Mouse (Mus musculus) urinary bladder, postnatal 36 days (tissue): Measurements from ENCODE around the gene Prmt8.
A peak's percentile ranks its signal among the peaks of the same experiment; 100 is the strongest.

Experiments used
- DNase-seq, 2 experiments: peaks; one replicate each; pipeline ENCODE4 v3.0.0; 2022; ENCODE audit warnings: low spot score in 2 of 2, mixed read lengths in 1 of 2

The Prmt8 gene

GRCm38 (mm10) chr6:127769275-127770156, at the start of gene Prmt8:
Gene Prmt8, minus strand, starts transcription at chr6:127769472.
- DNase-seq, result no peak

- DNase-seq, result no peak
These were observed 33.9 kb upstream of the Prmt8 start for GRCm38 (mm10) chr6:127803046-127803729.

- no peak for DNase-seq
These were observed 32.9 kb upstream of the Prmt8 start for GRCm38 (mm10) chr6:127802211-127802610.

GRCm38 (mm10) chr6:127790023-127790422, 20.8 kb upstream of the Prmt8 start:
- peak in 1 of 2 experiments; percentile 16 for DNase-seq

- no peak for DNase-seq
These were observed 1.5 kb upstream of the Prmt8 start for GRCm38 (mm10) chr6:127770806-127771205.

GRCm38 (mm10) chr6:127768621-127769274, 524 bp downstream of the Prmt8 start:
- DNase-seq, result no peak

GRCm38 (mm10) chr6:127767706-127768493, 1.4 kb downstream of the Prmt8 start:
- DNase-seq, result peak; percentile 28 to 34

GRCm38 (mm10) chr6:127767201-127767705, 2.0 kb downstream of the Prmt8 start:
- no peak for DNase-seq

GRCm38 (mm10) chr6:127766641-127767200, 2.6 kb downstream of the Prmt8 start:
- DNase-seq, result no peak

GRCm38 (mm10) chr6:127766041-127766604, 3.1 kb downstream of the Prmt8 start:
- DNase-seq, result no peak

- no peak for DNase-seq
These were observed 3.7 kb downstream of the Prmt8 start for GRCm38 (mm10) chr6:127765573-127765972.

GRCm38 (mm10) chr6:127758264-127758663, 11.0 kb downstream of the Prmt8 start:
- no peak for DNase-seq

GRCm38 (mm10) chr6:127757667-127758167, 11.6 kb downstream of the Prmt8 start:
- DNase-seq, result no peak

- DNase-seq, result no peak
These were observed 12.4 kb downstream of the Prmt8 start for GRCm38 (mm10) chr6:127756856-127757255.

GRCm38 (mm10) chr6:127753228-127753627, 16.0 kb downstream of the Prmt8 start:
- no peak for DNase-seq

- no peak for DNase-seq
These were observed 16.6 kb downstream of the Prmt8 start for GRCm38 (mm10) chr6:127752681-127753080.

GRCm38 (mm10) chr6:127751499-127751898, 17.8 kb downstream of the Prmt8 start:
- DNase-seq, result no peak

- no peak for DNase-seq
These were observed 20.5 kb downstream of the Prmt8 start for GRCm38 (mm10) chr6:127748793-127749192.

GRCm38 (mm10) chr6:127742290-127742689, 27.0 kb downstream of the Prmt8 start:
- no peak for DNase-seq

GRCm38 (mm10) chr6:127741162-127741561, 28.1 kb downstream of the Prmt8 start:
- DNase-seq, result no peak
